14 mouse cellular contexts compared by ENCODE assay signal in the genomic region with DNA sequence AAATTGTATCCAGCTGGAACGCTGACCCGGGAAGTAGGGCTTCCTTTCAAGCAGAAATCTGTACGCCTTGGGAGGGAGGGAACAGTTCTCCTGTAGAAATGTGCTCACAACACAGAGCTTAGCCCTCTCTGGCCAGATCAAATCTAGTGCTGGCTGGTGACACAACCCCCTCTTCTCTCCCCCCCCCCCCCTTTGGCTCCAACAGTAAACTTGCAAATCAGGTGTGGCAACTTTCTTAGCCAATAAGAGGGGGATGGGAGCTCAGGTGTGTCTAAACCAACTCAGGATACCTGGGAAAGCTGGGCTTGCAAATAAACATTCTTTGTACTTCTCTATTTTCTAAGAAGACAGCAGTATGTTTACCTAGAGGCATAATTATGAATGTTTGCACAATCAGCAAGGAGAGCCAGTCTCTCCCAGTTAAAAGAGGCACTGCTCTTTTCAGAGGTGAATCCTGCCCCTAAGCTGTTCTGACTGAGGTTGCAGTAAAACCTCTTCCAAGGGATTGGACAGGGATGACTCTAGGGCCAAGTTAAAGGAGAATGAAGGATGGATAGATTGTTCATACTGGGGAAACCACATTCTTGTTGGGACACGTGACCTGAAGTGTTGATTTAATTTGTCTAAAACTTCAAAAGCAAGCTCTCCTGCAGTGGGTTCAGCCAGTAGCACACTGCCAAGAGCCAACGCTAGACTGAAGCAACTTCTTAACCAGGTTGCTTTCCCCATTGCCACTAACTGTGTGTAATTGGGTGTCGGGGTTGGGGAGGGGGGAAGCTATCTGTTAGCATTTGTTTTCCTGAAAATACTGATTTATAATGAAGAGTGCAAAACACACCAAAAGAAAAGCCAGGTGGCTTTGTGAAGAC. TPM values are rescaled to one million over a fixed set of nuclear protein-coding genes. Genes with fewer than 3 reads are reported as not detected.
DNase-seq lines count a peak whose midpoint lies in the region; ATAC-seq and TF ChIP-seq lines count a peak whose summit lies in the region.
"Had no signal": no experiment of that assay in that cellular context is flagged by ENCODE, and none has a peak within 500 bp of the region (broad histone marks: within the 10 kb centered on the region; RNA-seq: fewer than 3 reads in every experiment).

Gene Cldn8 (minus strand): TSS at position 139 of the 869 bp plus-strand sequence.

- WGBS in hindbrain, embryonic 11.5 days: 73% methylated on average over 6 of the region's 6 CpGs
- WGBS in hindbrain, postnatal 0 days: 82% methylated on average over 6 of the region's 6 CpGs
- WGBS in intestine, embryonic 16.5 days: 53% methylated on average over 6 of the region's 6 CpGs
- WGBS in small intestine, adult 2 months: 29% methylated on average over 6 of the region's 6 CpGs

- no peak for TF ChIP-seq CTCF in hindbrain, postnatal 0 days (IDR thresholded peaks at IDR 0.05; ENCODE audit: low read depth)
- no peak for TF ChIP-seq CTCF in small intestine, adult 2 months (IDR thresholded peaks at IDR 0.05; ENCODE audit: extremely low read depth, insufficient read length, insufficient replicate concordance, low read depth, low read length)

- H3K27me3 ChIP-seq in hindbrain, embryonic 11.5 days (ENCODE audit: control insufficient read depth, insufficient read depth, low read length): no peaks in the 10 kb centered on the region
- no peaks in the 10 kb centered on the region for H3K27me3 ChIP-seq in hindbrain, postnatal 0 days (ENCODE audit: insufficient read depth, low read length)
- H3K27me3 ChIP-seq in intestine, embryonic 16.5 days (replicated peaks; ENCODE audit: control insufficient read depth, insufficient read depth, low read length): no peaks in the 10 kb centered on the region
- no peaks in the 10 kb centered on the region for H3K27me3 ChIP-seq in small intestine, adult 2 months (ENCODE audit: control insufficient read depth, insufficient read depth, low read length)
- H3K27me3 ChIP-seq: hindbrain, embryonic 13.5 days had no signal

- H3K36me3 ChIP-seq in hindbrain, embryonic 11.5 days (ENCODE audit: control insufficient read depth, insufficient read depth, low read length): no peaks in the 10 kb centered on the region
- no peaks in the 10 kb centered on the region for H3K36me3 ChIP-seq in hindbrain, postnatal 0 days (ENCODE audit: insufficient read depth, low read length)
- no peaks in the 10 kb centered on the region for H3K36me3 ChIP-seq in intestine, embryonic 16.5 days (ENCODE audit: control insufficient read depth, insufficient read depth, low read length)
- no peaks in the 10 kb centered on the region for H3K36me3 ChIP-seq in small intestine, adult 2 months (ENCODE audit: control insufficient read depth, insufficient read depth, low read length)
- H3K36me3 ChIP-seq: hindbrain, embryonic 13.5 days had no signal

- no peak within 1 kb of the TSS for H3K27ac ChIP-seq in hindbrain, embryonic 11.5 days (ENCODE audit: low read depth, low read length)
- no peak within 1 kb of the TSS for H3K27ac ChIP-seq in hindbrain, postnatal 0 days
- H3K27ac ChIP-seq in intestine, embryonic 16.5 days (ENCODE audit: low read length): peak within 1 kb of the TSS; percentile 84
- H3K27ac ChIP-seq in small intestine, adult 2 months (ENCODE audit: insufficient read depth, low read depth, low read length): no peak within 1 kb of the TSS
- H3K27ac ChIP-seq: heart, adult 2 months; hindbrain, embryonic 13.5 days had no signal

- H3K9me3 ChIP-seq in hindbrain, embryonic 11.5 days (ENCODE audit: control insufficient read depth, low read length): no peaks in the 10 kb centered on the region
- H3K9me3 ChIP-seq in hindbrain, postnatal 0 days (ENCODE audit: low read length): no peaks in the 10 kb centered on the region
- no peaks in the 10 kb centered on the region for H3K9me3 ChIP-seq in intestine, embryonic 16.5 days (ENCODE audit: control insufficient read depth, low read length)
- H3K9me3 ChIP-seq: hindbrain, embryonic 13.5 days had no signal

- TF ChIP-seq POLR2A in small intestine, adult 2 months (IDR thresholded peaks at IDR 0.05; ENCODE audit: low read depth, low read length): no peak

- no peaks in the 10 kb centered on the region for H3K4me1 ChIP-seq in hindbrain, embryonic 11.5 days (replicated peaks; ENCODE audit: control insufficient read depth, insufficient read depth, low read length)
- H3K4me1 ChIP-seq in hindbrain, postnatal 0 days (ENCODE audit: insufficient read depth, low read length): no peaks in the 10 kb centered on the region
- no peaks in the 10 kb centered on the region for H3K4me1 ChIP-seq in intestine, embryonic 16.5 days (ENCODE audit: control insufficient read depth, insufficient read depth, low read length)
- peaks cover 6% of the 10 kb centered on the region; the same call in 1 of the 2 replicates for H3K4me1 ChIP-seq in small intestine, adult 2 months (ENCODE audit: control insufficient read depth, insufficient read depth, insufficient read length, low read length)

- H3K9ac ChIP-seq in hindbrain, embryonic 11.5 days (ENCODE audit: low read depth, low read length): no peak within 1 kb of the TSS
- H3K9ac ChIP-seq in hindbrain, postnatal 0 days (replicated peaks; ENCODE audit: low read length): no peak within 1 kb of the TSS
- peak within 1 kb of the TSS; percentile 51 for H3K9ac ChIP-seq in intestine, embryonic 16.5 days (ENCODE audit: low read depth, low read length)
- H3K9ac ChIP-seq: hindbrain, embryonic 13.5 days had no signal

- H3K4me3 ChIP-seq in hindbrain, embryonic 11.5 days (ENCODE audit: low read depth, low read length): no peak within 1 kb of the TSS
- no peak within 1 kb of the TSS for H3K4me3 ChIP-seq in hindbrain, postnatal 0 days (ENCODE audit: low read length)
- H3K4me3 ChIP-seq in intestine, embryonic 16.5 days (ENCODE audit: low read length): peak within 1 kb of the TSS; percentile 45
- H3K4me3 ChIP-seq in small intestine, adult 2 months (ENCODE audit: low read depth, low read length): peak within 1 kb of the TSS; percentile 32
- H3K4me3 ChIP-seq: heart, adult 2 months; hindbrain, embryonic 13.5 days had no signal

- DNase-seq in hindbrain, embryonic 11.5 days (ENCODE audit: low spot score): no peak
- no peak for DNase-seq in hindbrain, postnatal 0 days (ENCODE audit: low spot score)
- peak; percentile 46 to 50 for DNase-seq in kidney, postnatal 4 days
- DNase-seq in testis, postnatal 10 days (ENCODE audit: low spot score): no peak
- no peak for DNase-seq in heart, adult 8-10 months (ENCODE audit: low spot score)
- DNase-seq in adrenal gland, adult (ENCODE audit: inconsistent age in 2 of 2, low spot score in 1 of 2): no peak
- DNase-seq: adrenal gland, postnatal 14 days; cerebellum, adult 11 months; heart, adult 2 months had no signal

- ATAC-seq in hindbrain, embryonic 11.5 days (ENCODE audit: low FRiP score): 0 out of 2 replicates have a peak, but pooled peaks have one; percentile 27
- no peak for ATAC-seq in hindbrain, postnatal 0 days
- peak; percentile 89 for ATAC-seq in intestine, embryonic 16.5 days

- no peak within 1 kb of the TSS for H3K4me2 ChIP-seq in hindbrain, embryonic 11.5 days (replicated peaks; ENCODE audit: low read depth, low read length)
- no peak within 1 kb of the TSS for H3K4me2 ChIP-seq in hindbrain, postnatal 0 days (ENCODE audit: low read depth, low read length)
- H3K4me2 ChIP-seq in intestine, embryonic 16.5 days (ENCODE audit: low read depth, low read length): peak within 1 kb of the TSS; percentile 3; the same call in 1 of the 2 replicates
- H3K4me2 ChIP-seq: hindbrain, embryonic 13.5 days had no signal

RNA-seq across cellular contexts. Expression of gene Cldn8, which starts in this region (rescaled TPM):
- 1.1 and 1.5 TPM in 2 replicates for polyA plus RNA-seq in hindbrain, embryonic 11.5 days (2014; fragmentation: Nextera tagmentation; extraction: Ambion mirVana)
- total RNA-seq in hindbrain, postnatal 0 days (2014; rRNA removed): not detected in 2 replicates
- polyA plus RNA-seq in hindbrain, postnatal 0 days (2015; fragmentation: Nextera tagmentation; extraction: Ambion mirVana): not detected in 2 replicates
- 107 and 111 TPM in 2 replicates for polyA plus RNA-seq in intestine, embryonic 16.5 days (2015; fragmentation: Nextera tagmentation; extraction: Ambion mirVana)
- polyA plus RNA-seq in small intestine, adult 2 months (2012; rRNA removed): 0.39 and 0.55 TPM in 2 replicates
- total RNA-seq in heart, adult 8-10 months (2022): not detected
- total RNA-seq: adrenal gland, postnatal 14 days; heart, adult 2 months; left cerebral cortex, postnatal 10 days; megakaryocyte-erythroid progenitor cell, adult 5-6 weeks had no signal
- polyA plus RNA-seq: hindbrain, embryonic 13.5 days had no signal

Comparison
In these comparisons a context has a peak if more than half of its experiments do, and no peak if none do; other contexts are left out.
1. RNA of gene Cldn8 (polyA plus RNA-seq): 107 to 111 TPM in intestine, embryonic 16.5 days; 1.1 to 1.5 TPM in hindbrain, embryonic 11.5 days, 0.39 to 0.55 TPM in small intestine, adult 2 months and not detected in hindbrain, postnatal 0 days; every median in the first group is over 10 times any median in the second.
2. DNase-seq: peak in kidney, postnatal 4 days (2 of 2); none in hindbrain, embryonic 11.5 days (single experiment), hindbrain, postnatal 0 days (single experiment), testis, postnatal 10 days (single experiment), heart, adult 8-10 months (single experiment) and adrenal gland, adult (0 of 2).
3. H3K4me3 ChIP-seq: peak in intestine, embryonic 16.5 days (single experiment) and small intestine, adult 2 months (single experiment); none in hindbrain, embryonic 11.5 days (single experiment) and hindbrain, postnatal 0 days (single experiment).